Mouse (Mus musculus) heart, embryonic 14.5 days (tissue): Measurements from ENCODE around the gene Adgrf4. TPM values are rescaled to one million over a fixed set of nuclear protein-coding genes. Genes with fewer than 3 reads are reported as not detected.

Source experiments
- ATAC-seq: fragments of 200-750 bp; cut with Nextera tagmentation; 2 replicates; pipeline ENCODE4 v1.8.0; 2017; ENCODE audit warnings: low read depth, moderate TSS enrichment; ENCODE audit not compliant: insufficient number of reproducible peaks, insufficient read depth, low FRiP score
- H3K27ac ChIP-seq, 2 experiments: fragments of 200-500 bp in 1 of 2; fragments of 300-500 bp in 1 of 2; sonication (generic) in 1 of 2; replicated peaks in 1 of 2; 2 replicates each; pipeline ENCODE4 v1.5.1; 2012 to 2014; ENCODE audit warnings: low read depth in 2 of 2, low read length in 2 of 2, control low read depth in 1 of 2, mild to moderate bottlenecking in 1 of 2, mixed read lengths in 1 of 2; ENCODE audit not compliant: control insufficient read depth in 1 of 2, insufficient read depth in 1 of 2
- H3K27me3 ChIP-seq: fragments of 300-500 bp; sonication (generic); 2 replicates; pipeline ENCODE4 v1.6.1; 2014; ENCODE audit warnings: mild to moderate bottlenecking, low read length, control low read depth; ENCODE audit not compliant: control insufficient read depth, insufficient read depth
- H3K36me3 ChIP-seq: fragments of 300-500 bp; sonication (generic); 2 replicates; pipeline ENCODE4 v1.6.1; 2014; ENCODE audit warnings: mild to moderate bottlenecking, control low read depth, low read length, mixed read lengths; ENCODE audit not compliant: control insufficient read depth, insufficient read depth
- H3K4me1 ChIP-seq, 2 experiments: fragments of 200-500 bp in 1 of 2; fragments of 300-500 bp in 1 of 2; sonication (generic) in 1 of 2; 2 replicates each; pipeline ENCODE4 v1.6.1; 2012 to 2014; ENCODE audit warnings: low read length in 2 of 2, control low read depth in 1 of 2, mixed read lengths in 1 of 2; ENCODE audit not compliant: control insufficient read depth in 2 of 2, insufficient read depth in 2 of 2
- H3K4me2 ChIP-seq: fragments of 300-500 bp; sonication (generic); 2 replicates; pipeline ENCODE4 v1.6.1; 2014; ENCODE audit warnings: mild to moderate bottlenecking, low read length
- H3K4me3 ChIP-seq, 2 experiments: fragments of 200-500 bp in 1 of 2; fragments of 300-500 bp in 1 of 2; sonication (generic) in 1 of 2; 2 replicates each; pipeline ENCODE4 v1.5.1; 2012 to 2014; ENCODE audit warnings: low read length in 2 of 2, mild to moderate bottlenecking in 2 of 2, control low read depth in 1 of 2, low read depth in 1 of 2, moderate library complexity in 1 of 2; ENCODE audit not compliant: control insufficient read depth in 1 of 2, insufficient read depth in 1 of 2
- H3K9ac ChIP-seq: fragments of 300-500 bp; sonication (generic); 2 replicates; pipeline ENCODE4 v1.6.1; 2014; ENCODE audit warnings: mild to moderate bottlenecking, low read length
- H3K9me3 ChIP-seq: fragments of 300-500 bp; sonication (generic); 2 replicates; pipeline ENCODE4 v1.6.1; 2016; ENCODE audit warnings: low read length, control low read depth; ENCODE audit not compliant: control insufficient read depth
- WGBS: fragments of 180-500 bp; shearing (Covaris S2); extraction: QIAGEN DNeasy Blood & Tissue Kit; methylation state at CpG from one replicate; pipeline ENCODE4 v1.1.7; 2014; 5-methylcytosine and 5-hydroxymethylcytosine counted together
- polyA plus RNA-seq: library from polyadenylated mRNA; unstranded; fragments of >200 nt; fragmentation: Nextera tagmentation; extraction: Ambion mirVana; gene quantifications from 2 replicates; pipeline ENCODE4 v1.2.1, GENCODE M21; 2014

Adgrf4 gene
- polyA plus RNA-seq, 1 experiment from 2014 or later = 0.07 TPM

- H3K27ac ChIP-seq = no peak overlapping the region
- no peaks in the 10 kb centered on the region for H3K27me3 ChIP-seq
- WGBS = 84% methylated on average over 4 of the region's 4 CpGs
- no peak overlapping the region for H3K4me2 ChIP-seq
- H3K36me3 ChIP-seq = no peaks in the 10 kb centered on the region
- H3K4me1 ChIP-seq = no peaks in the 10 kb centered on the region
- ATAC-seq = no peak
- no peaks in the 10 kb centered on the region for H3K9me3 ChIP-seq
- no peak overlapping the region for H3K4me3 ChIP-seq
- no peak overlapping the region for H3K9ac ChIP-seq
These were observed 2.6 kb upstream of the Adgrf4 start for GRCm38 (mm10) chr17:42694730-42695129.

- 86% methylated on average over 8 of the region's 8 CpGs for WGBS
- Histone ChIP-seq H3K4me1 (no peaks in the 10 kb centered on the region), H3K9me3 (no peaks in the 10 kb centered on the region), H3K9ac (no peak overlapping the region), H3K4me3 (no peak overlapping the region), H3K27ac (no peak overlapping the region), H3K4me2 (no peak overlapping the region), H3K36me3 (no peaks in the 10 kb centered on the region), H3K27me3 (no peaks in the 10 kb centered on the region)
- no peak for ATAC-seq
These were observed 1.6 kb downstream of the Adgrf4 start for GRCm38 (mm10) chr17:42690531-42690930.

GRCm38 (mm10) chr17:42658634-42659422 is 33.3 kb downstream of the Adgrf4 start:
- no peak for ATAC-seq
- H3K4me2 ChIP-seq = no peak overlapping the region

DNA sequence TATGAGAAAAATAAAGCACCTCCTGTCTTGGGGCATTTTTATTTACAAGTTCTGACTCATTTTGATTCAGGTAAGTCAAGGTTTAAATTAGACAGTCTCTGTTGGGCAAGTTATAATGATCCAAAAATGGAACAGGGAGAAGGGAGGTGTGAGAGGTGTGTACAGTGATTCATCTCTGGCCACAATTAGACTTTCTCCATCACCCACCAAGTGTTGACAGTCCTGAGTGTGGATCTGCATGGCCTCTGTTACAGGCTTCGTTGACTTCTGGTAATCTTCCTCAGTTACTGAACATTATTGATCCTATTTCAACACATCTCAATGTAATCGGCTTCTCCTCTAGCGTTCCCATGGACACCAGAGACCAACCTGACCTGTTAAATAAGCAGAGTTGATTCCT is 48.7 kb downstream of the Adgrf4 start:
- no peak for ATAC-seq
- no peaks in the 10 kb centered on the region for H3K27me3 ChIP-seq
- H3K36me3 ChIP-seq = no peaks in the 10 kb centered on the region
- H3K4me1 ChIP-seq = peaks cover 0 to 4% of the 10 kb centered on the region in 2 experiments; a peak in 1 of 4 replicates
- WGBS = 36% methylated on average over 3 of the region's 3 CpGs
- no peaks in the 10 kb centered on the region for H3K9me3 ChIP-seq
- H3K9ac ChIP-seq = no peak overlapping the region
- H3K4me3 ChIP-seq = no peak overlapping the region
- no peak overlapping the region for H3K27ac ChIP-seq
- no peak overlapping the region for H3K4me2 ChIP-seq

More at GRCm38 (mm10) chr17:42658634-42659422, 33.3 kb downstream of the Adgrf4 start:
- H3K9ac ChIP-seq = no peak overlapping the region
- H3K4me1 ChIP-seq = no peaks in the 10 kb centered on the region
- H3K27ac ChIP-seq = no peak overlapping the region
- H3K9me3 ChIP-seq = no peaks in the 10 kb centered on the region
- WGBS = 16% methylated on average over 14 of the region's 14 CpGs
- H3K36me3 ChIP-seq = no peaks in the 10 kb centered on the region
- no peaks in the 10 kb centered on the region for H3K27me3 ChIP-seq
- H3K4me3 ChIP-seq = no peak overlapping the region

DNA sequence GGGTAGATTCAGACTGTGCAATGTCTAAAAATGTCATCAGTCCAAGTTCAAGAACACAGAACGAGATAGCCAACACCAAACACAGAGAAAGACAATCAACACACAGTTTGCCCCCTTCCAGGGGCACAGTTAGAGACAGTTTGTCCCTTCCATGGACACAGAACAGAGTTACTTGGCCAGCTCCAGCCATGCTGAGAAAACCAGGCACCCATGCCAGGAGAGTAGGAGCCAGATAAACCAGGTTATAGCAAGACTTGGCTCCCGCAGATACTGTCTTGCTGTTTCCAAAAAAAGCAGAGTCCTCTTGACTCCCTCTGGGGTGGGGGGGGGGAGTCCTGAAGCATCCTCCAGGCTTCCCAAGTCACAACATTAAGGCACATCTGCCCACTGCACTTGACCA is 61.9 kb downstream of the Adgrf4 start:
- H3K9ac ChIP-seq = no peak overlapping the region
- no peak overlapping the region for H3K4me3 ChIP-seq
- H3K4me1 ChIP-seq = no peaks in the 10 kb centered on the region
- WGBS = 34% methylated on average over 2 of the region's 2 CpGs
- H3K4me2 ChIP-seq = no peak overlapping the region
- H3K36me3 ChIP-seq = no peaks in the 10 kb centered on the region
- H3K27ac ChIP-seq = no peak overlapping the region
- ATAC-seq = no peak
- H3K9me3 ChIP-seq = no peaks in the 10 kb centered on the region
- no peaks in the 10 kb centered on the region for H3K27me3 ChIP-seq

GRCm38 (mm10) chr17:42613043-42613737 is 78.9 kb downstream of the Adgrf4 start:
- H3K36me3 ChIP-seq = no peaks in the 10 kb centered on the region
- no peaks in the 10 kb centered on the region for H3K9me3 ChIP-seq
- H3K27ac ChIP-seq = no peak overlapping the region
- H3K4me2 ChIP-seq = no peak overlapping the region
- H3K27me3 ChIP-seq = no peaks in the 10 kb centered on the region
- no peaks in the 10 kb centered on the region for H3K4me1 ChIP-seq
- WGBS = 34% methylated on average over 6 of the region's 6 CpGs
- H3K4me3 ChIP-seq = no peak overlapping the region
- no peak overlapping the region for H3K9ac ChIP-seq
- no peak for ATAC-seq

- Histone ChIP-seq H3K9ac (no peak within 1 kb of the TSS), H3K4me1 (no peaks in the 10 kb centered on the region), H3K27me3 (no peaks in the 10 kb centered on the region), H3K4me2 (no peak within 1 kb of the TSS), H3K4me3 (no peak within 1 kb of the TSS), H3K27ac (no peak within 1 kb of the TSS), H3K36me3 (no peaks in the 10 kb centered on the region), H3K9me3 (no peaks in the 10 kb centered on the region)
- WGBS = 64% methylated on average over 8 of the region's 8 CpGs
- ATAC-seq = no peak
These were observed 80.8 kb downstream of the Adgrf4 start, which contains the start of gene Opn5 for GRCm38 (mm10) chr17:42611295-42611694. Gene Opn5 (minus strand): TSS chr17:42611395.
